Mouse (Mus musculus) liver, embryonic 15.5 days (tissue): ENCODE measurements at regions not wholly inside any gene's neighbourhood (a gene's known extent, or its start where the extent isn't known, plus 50 kb on each side); places are given as distances from the start of the nearest gene placed in this dataset.

Source experiments
- ATAC-seq: fragments of 200-750 bp; cut with Nextera tagmentation; 2 replicates; pipeline ENCODE4 v1.8.0; 2017; ENCODE audit warnings: moderate number of reproducible peaks, mild to moderate bottlenecking, moderate library complexity; ENCODE audit not compliant: insufficient read depth
- H3K27ac ChIP-seq: fragments of 300-500 bp; sonication (generic); replicated peaks from 2 replicates; pipeline ENCODE4 v1.5.1; 2015; ENCODE audit warnings: mild to moderate bottlenecking, inconsistent platforms
- H3K27me3 ChIP-seq: fragments of 300-500 bp; sonication (generic); 2 replicates; pipeline ENCODE4 v1.6.1; 2015; ENCODE audit warnings: mild to moderate bottlenecking, inconsistent platforms
- H3K36me3 ChIP-seq: fragments of 300-500 bp; sonication (generic); replicated peaks from 2 replicates; pipeline ENCODE4 v1.6.1; 2015; ENCODE audit warnings: moderate library complexity, mild to moderate bottlenecking, inconsistent platforms
- H3K4me1 ChIP-seq: fragments of 300-500 bp; sonication (generic); replicated peaks from 2 replicates; pipeline ENCODE4 v1.6.1; 2015; ENCODE audit warnings: inconsistent platforms
- H3K4me2 ChIP-seq: fragments of 300-500 bp; sonication (generic); 2 replicates; pipeline ENCODE4 v1.6.1; 2015; ENCODE audit warnings: moderate library complexity, mild to moderate bottlenecking, inconsistent platforms
- H3K4me3 ChIP-seq: fragments of 300-500 bp; sonication (generic); replicated peaks from 2 replicates; pipeline ENCODE4 v1.5.1; 2015; ENCODE audit warnings: mild to moderate bottlenecking, inconsistent platforms
- H3K9ac ChIP-seq: fragments of 300-500 bp; sonication (generic); 2 replicates; pipeline ENCODE4 v1.6.1; 2015; ENCODE audit warnings: moderate library complexity, mild to moderate bottlenecking, inconsistent platforms
- H3K9me3 ChIP-seq: fragments of 300-500 bp; sonication (generic); replicated peaks from 2 replicates; pipeline ENCODE4 v1.6.1; 2016; ENCODE audit warnings: inconsistent platforms
- WGBS: fragments of 180-500 bp; shearing (Covaris S2); methylation state at CpG from one replicate; pipeline ENCODE4 v1.1.7; 2015; ENCODE audit warnings: mixed read lengths; ENCODE audit not compliant: insufficient replicate concordance; 5-methylcytosine and 5-hydroxymethylcytosine counted together

DNA sequence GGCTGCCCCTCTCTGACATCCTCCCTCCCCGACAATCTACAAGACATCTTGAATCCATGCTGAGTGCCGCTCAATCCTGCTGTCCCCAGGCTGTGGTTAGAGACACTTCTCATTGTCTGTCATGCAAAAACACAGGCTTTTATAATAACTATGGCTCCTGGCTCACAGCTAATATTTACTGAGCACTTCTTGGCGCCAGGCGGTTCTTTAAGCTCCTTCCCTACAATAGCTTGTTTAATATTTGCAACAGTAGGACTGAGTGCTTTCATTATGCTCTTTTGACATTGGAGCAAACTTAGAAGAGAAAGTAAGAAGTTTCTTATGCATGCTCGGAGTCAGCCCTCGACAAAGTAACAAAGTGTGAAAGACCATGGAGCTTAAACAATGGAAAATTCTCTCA is 151.6 kb upstream of the Irx6 start:
- Histone ChIP-seq H3K4me1 (no peaks in the 10 kb centered on the region), H3K27ac (no peak overlapping the region), H3K9ac (no peak overlapping the region), H3K4me3 (no peak overlapping the region), H3K4me2 (no peak overlapping the region), H3K27me3 (no peaks in the 10 kb centered on the region), H3K9me3 (no peaks in the 10 kb centered on the region), H3K36me3 (no peaks in the 10 kb centered on the region)
- no peak for ATAC-seq
- WGBS: 68% methylated on average over 6 of the region's 6 CpGs

DNA sequence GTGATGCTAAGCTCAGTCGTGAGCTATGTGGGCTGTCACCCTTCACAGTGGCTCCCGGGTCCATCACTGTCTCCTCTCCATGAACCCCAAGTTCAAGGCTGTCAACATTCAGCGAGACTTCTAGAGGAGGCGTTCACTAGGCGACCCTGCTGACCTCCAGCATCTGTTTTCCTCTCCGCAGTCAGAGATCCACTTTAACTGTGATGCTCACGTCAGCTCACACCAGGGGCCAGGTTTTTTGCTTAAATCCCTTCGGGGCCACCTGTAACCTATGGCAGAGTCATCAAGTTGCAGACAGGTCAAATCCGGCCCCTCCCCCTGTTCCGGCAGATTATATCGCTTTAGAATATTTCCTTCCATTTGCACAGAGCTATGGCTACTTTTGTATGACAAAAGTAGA is 144.3 kb upstream of the Irx6 start:
- no peaks in the 10 kb centered on the region for H3K27me3 ChIP-seq
- no peak overlapping the region for H3K9ac ChIP-seq
- H3K4me3 ChIP-seq: no peak overlapping the region
- ATAC-seq: no peak
- H3K9me3 ChIP-seq: no peaks in the 10 kb centered on the region
- no peaks in the 10 kb centered on the region for H3K36me3 ChIP-seq
- no peak overlapping the region for H3K27ac ChIP-seq
- no peak overlapping the region for H3K4me2 ChIP-seq
- no peaks in the 10 kb centered on the region for H3K4me1 ChIP-seq
- WGBS: 62% methylated on average over 11 of the region's 11 CpGs

DNA sequence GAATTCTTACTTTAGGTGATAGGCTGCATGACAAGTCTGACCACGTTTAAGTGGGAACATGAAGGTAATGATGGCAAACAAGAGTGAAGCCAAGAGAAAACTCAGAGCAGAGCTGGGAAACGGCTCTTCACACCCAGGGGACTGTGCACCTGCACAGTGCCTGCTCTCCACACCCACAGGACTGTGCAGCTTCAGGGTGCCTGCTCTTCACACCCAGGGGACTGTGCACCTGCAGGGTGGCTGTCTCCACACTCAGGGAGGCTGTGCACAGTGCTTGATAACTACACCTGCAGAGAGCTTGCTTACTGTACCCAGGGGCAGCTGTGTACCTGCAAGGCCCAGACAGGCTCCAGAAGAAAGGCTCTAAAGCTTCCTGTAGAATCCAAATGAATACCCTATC is 133.5 kb upstream of the Irx6 start:
- H3K4me3 ChIP-seq: no peak overlapping the region
- H3K9ac ChIP-seq: no peak overlapping the region
- H3K27me3 ChIP-seq: no peaks in the 10 kb centered on the region
- no peak overlapping the region for H3K4me2 ChIP-seq
- no peak for ATAC-seq
- H3K36me3 ChIP-seq: no peaks in the 10 kb centered on the region
- no peaks in the 10 kb centered on the region for H3K4me1 ChIP-seq
- H3K9me3 ChIP-seq: no peaks in the 10 kb centered on the region
- H3K27ac ChIP-seq: no peak overlapping the region
- WGBS: 36% methylated on average over 2 of the region's 2 CpGs

DNA sequence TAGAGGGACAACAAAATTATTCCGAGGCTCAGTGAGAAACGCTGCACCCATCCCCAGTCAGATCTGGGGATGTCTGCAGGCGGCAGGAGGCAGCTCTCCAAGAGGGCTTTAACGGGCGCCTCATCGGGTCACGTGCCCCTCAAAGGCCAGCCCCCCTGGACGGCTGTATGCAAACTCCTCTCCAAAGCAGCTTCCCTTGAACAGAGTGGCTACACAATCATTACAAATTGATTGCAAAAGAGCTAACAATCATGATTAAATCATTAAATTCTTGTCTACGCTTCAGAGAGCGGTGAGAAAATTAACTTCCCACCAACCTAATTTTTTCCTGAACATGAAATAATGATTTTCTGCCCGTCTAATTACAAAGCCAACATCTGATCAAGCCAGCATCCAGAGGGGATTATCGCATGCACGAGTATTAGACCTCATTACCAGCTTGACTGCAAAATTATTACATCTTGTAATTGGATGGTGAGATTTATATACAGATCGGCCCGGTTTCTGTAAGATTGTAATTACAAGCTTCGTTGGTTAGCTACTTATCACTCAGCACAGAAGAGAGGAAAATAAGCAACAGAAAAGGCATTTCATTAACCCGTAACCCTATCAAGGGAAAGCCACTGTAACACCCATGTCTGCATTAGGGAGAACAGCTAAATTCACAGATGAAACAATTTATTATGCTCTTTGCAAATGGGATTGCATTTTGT is 128.6 kb upstream of the Irx6 start:
- no peaks in the 10 kb centered on the region for H3K27me3 ChIP-seq
- H3K4me1 ChIP-seq: no peaks in the 10 kb centered on the region
- H3K27ac ChIP-seq: no peak overlapping the region
- ATAC-seq: no peak
- H3K9me3 ChIP-seq: no peaks in the 10 kb centered on the region
- no peak overlapping the region for H3K4me3 ChIP-seq
- H3K4me2 ChIP-seq: no peak overlapping the region
- WGBS: 38% methylated on average over 17 of the region's 17 CpGs
- no peak overlapping the region for H3K9ac ChIP-seq
- H3K36me3 ChIP-seq: no peaks in the 10 kb centered on the region

DNA sequence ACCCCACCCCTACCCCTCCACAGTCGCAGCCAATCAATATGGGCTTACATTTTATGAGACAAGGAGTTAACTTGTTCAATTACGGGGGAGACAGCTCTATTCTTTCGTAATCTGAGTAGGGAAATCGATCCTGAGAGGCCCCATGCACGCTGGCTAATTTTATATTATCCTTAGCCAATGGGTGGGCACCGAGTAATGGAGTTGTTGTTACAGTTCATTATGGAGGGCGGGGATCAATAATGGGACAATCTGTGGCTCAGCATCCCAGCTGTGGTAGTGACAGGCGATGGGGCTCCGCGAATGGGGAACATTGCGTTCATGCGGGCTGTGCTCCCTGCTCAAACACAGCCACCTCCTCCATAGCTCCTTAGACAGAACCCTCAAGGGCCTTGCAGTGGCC is 118.9 kb upstream of the Irx6 start:
- H3K27me3 ChIP-seq: no peaks in the 10 kb centered on the region
- no peaks in the 10 kb centered on the region for H3K9me3 ChIP-seq
- H3K27ac ChIP-seq: no peak overlapping the region
- H3K9ac ChIP-seq: no peak overlapping the region
- H3K4me2 ChIP-seq: no peak overlapping the region
- H3K4me1 ChIP-seq: no peaks in the 10 kb centered on the region
- no peaks in the 10 kb centered on the region for H3K36me3 ChIP-seq
- WGBS: 75% methylated on average over 12 of the region's 12 CpGs
- no peak for ATAC-seq
- H3K4me3 ChIP-seq: no peak overlapping the region

DNA sequence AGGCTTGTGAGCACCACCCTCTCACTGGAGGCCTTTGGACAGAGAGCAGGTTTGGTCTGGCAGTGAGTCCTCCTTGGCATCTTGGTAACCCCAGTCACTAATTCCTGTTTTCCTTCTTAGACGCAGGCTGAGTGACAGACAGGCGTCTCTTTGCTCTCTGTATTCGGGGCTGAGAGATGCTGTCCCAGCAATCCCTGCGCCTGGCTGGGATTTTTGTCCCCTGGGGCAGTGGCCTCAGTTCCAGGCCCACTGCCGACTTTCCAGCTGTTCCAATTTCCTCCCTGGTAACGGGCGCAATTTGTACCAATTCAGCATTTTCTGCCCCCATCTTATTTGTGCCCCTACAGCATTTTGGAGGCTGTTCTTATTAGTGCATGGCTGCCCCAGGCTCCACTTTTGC is 118.5 kb upstream of the Irx6 start:
- 63% methylated on average over 7 of the region's 7 CpGs for WGBS
- no peak for ATAC-seq
- H3K27me3 ChIP-seq: no peaks in the 10 kb centered on the region
- H3K4me1 ChIP-seq: no peaks in the 10 kb centered on the region
- H3K4me2 ChIP-seq: no peak overlapping the region
- no peaks in the 10 kb centered on the region for H3K9me3 ChIP-seq
- H3K9ac ChIP-seq: no peak overlapping the region
- H3K4me3 ChIP-seq: no peak overlapping the region
- no peaks in the 10 kb centered on the region for H3K36me3 ChIP-seq
- H3K27ac ChIP-seq: no peak overlapping the region

DNA sequence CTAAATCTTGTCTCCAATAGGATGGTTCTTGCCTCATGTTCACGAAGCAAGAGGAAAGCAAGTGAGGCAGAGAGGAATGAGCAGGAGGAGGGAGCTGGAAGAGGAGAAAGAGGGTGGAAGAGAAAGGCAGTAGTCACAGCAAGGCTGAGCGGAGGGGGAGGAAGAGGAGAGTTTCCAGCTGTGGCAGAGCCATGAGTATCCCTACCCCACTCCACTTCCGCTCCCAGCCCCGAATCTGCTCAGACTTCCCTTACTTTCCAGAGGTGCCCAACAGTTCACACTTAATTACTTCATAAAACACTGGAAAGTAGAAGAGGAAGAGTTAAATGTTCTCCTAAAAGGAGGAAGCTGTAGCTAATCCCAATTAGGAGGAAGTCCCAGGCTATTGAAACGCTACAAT is 111.6 kb upstream of the Irx6 start:
- Histone ChIP-seq H3K27me3 (no peaks in the 10 kb centered on the region), H3K4me3 (no peak overlapping the region), H3K4me1 (no peaks in the 10 kb centered on the region), H3K9ac (no peak overlapping the region), H3K9me3 (no peaks in the 10 kb centered on the region), H3K27ac (no peak overlapping the region), H3K4me2 (no peak overlapping the region), H3K36me3 (no peaks in the 10 kb centered on the region)
- ATAC-seq: no peak
- WGBS: 61% methylated on average over 5 of the region's 5 CpGs

DNA sequence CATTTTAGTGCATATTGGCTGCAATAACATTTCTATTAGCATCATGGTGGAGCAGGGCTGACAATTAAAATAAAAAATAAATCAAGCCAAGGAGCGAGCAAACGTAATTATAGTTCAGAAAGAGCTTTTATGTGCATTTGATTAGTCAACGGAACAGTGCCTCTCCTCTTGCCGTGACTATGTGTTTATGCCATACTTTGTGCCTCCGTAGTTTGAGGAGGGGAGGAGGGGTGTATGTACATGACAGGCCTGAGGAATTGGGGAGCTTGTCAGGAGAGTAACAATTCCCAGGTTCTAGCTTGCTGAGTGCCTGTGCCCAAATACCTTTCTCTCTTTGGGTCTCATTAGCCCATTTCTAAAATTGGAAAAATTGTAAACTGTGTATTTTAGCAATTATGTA is 111.1 kb upstream of the Irx6 start:
- H3K36me3 ChIP-seq: no peaks in the 10 kb centered on the region
- no peak overlapping the region for H3K9ac ChIP-seq
- no peaks in the 10 kb centered on the region for H3K27me3 ChIP-seq
- H3K27ac ChIP-seq: no peak overlapping the region
- no peaks in the 10 kb centered on the region for H3K4me1 ChIP-seq
- H3K4me3 ChIP-seq: no peak overlapping the region
- WGBS: 67% methylated on average over 5 of the region's 5 CpGs
- no peak for ATAC-seq
- no peak overlapping the region for H3K4me2 ChIP-seq
- no peaks in the 10 kb centered on the region for H3K9me3 ChIP-seq

DNA sequence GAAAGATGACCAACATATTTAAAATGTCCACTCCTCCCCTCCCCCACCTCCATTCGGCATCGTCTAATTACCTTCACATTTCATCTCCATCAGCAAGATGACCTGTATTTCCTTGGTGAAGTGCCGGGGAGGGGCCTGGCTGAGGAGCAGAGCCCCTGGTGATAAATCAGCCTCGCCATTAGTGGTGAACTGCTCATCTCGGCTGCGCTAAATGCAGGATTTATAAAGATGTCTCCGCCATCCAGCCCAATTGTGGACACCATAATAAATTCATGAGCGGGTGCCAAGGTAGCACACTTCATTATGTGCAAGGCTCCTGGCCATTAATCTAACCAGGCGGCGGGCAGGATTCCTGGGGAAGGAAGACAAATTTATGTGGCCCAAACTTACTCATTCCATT is 104.4 kb upstream of the Irx6 start:
- H3K36me3 ChIP-seq: no peaks in the 10 kb centered on the region
- no peak overlapping the region for H3K9ac ChIP-seq
- no peak overlapping the region for H3K27ac ChIP-seq
- no peaks in the 10 kb centered on the region for H3K27me3 ChIP-seq
- H3K4me3 ChIP-seq: no peak overlapping the region
- no peak overlapping the region for H3K4me2 ChIP-seq
- ATAC-seq: no peak
- 67% methylated on average over 10 of the region's 10 CpGs for WGBS
- no peaks in the 10 kb centered on the region for H3K9me3 ChIP-seq
- H3K4me1 ChIP-seq: no peaks in the 10 kb centered on the region

DNA sequence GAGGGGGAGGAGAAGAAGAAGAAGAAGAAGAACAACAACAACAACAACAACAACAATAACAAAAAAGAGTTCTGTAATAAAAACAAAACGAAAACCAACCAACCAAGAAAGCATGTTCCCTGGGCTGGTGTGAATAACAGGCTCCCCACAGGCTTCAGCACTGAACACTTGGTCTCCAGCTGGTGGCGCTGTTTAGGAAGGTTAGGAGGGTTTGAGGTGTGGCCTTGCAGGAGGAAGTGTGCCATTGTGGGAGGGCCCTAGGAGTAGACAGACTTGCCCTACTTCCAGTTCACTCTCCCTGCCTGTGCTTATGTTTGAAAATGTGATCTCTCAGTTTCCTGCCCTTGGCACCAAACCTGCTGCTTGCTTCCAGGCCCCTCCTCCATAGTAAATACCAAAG is 94.6 kb upstream of the Irx6 start:
- Histone ChIP-seq H3K27ac (no peak overlapping the region), H3K4me3 (no peak overlapping the region), H3K4me1 (no peaks in the 10 kb centered on the region), H3K36me3 (no peaks in the 10 kb centered on the region), H3K27me3 (no peaks in the 10 kb centered on the region), H3K9me3 (no peaks in the 10 kb centered on the region), H3K9ac (no peak overlapping the region), H3K4me2 (no peak overlapping the region)
- 38% methylated on average over 2 of the region's 2 CpGs for WGBS
- ATAC-seq: no peak

DNA sequence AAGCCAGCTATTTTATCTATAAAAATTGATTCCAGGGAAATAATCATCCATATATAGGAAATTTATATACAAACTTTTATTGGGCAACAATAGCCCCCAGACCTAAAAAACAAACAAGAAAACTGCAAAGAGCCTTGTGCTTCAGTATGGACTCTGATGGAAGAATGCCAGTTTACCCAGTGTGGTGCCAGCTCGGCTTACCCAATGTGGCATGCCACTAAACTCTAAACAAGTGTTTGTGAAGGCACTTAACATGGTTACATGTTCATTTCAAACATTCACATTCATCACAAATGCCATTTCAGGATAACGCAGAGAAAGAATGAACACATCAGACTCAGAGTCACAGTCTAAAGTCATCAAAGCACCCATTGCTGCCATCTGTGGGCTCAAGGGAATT is 93.0 kb upstream of the Irx6 start:
- no peak overlapping the region for H3K27ac ChIP-seq
- no peak overlapping the region for H3K4me3 ChIP-seq
- 54% methylated on average over 2 of the region's 2 CpGs for WGBS
- no peak for ATAC-seq
- H3K4me1 ChIP-seq: no peaks in the 10 kb centered on the region
- H3K9me3 ChIP-seq: no peaks in the 10 kb centered on the region
- H3K4me2 ChIP-seq: no peak overlapping the region
- no peaks in the 10 kb centered on the region for H3K36me3 ChIP-seq
- H3K9ac ChIP-seq: no peak overlapping the region
- no peaks in the 10 kb centered on the region for H3K27me3 ChIP-seq

DNA sequence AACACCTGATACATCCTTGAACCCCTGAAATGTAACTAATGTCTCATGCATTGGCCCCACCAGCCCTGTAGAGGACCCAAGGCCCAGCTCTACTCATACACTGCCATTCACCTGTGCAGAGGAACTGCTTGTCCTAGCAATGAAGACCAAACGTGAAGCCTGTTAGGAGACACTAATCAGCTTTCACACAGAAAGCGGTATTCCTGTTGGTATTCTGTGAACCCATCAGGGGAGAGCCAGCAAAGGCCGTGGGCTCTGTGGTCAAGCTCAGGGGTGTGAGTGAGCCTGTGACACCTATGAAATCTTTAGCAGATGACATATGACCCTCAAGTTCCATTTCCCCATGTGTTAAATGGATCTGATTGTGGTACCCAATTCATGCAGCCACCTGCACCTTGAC is 73.3 kb upstream of the Irx6 start:
- H3K27me3 ChIP-seq: no peaks in the 10 kb centered on the region
- H3K27ac ChIP-seq: no peak overlapping the region
- no peaks in the 10 kb centered on the region for H3K9me3 ChIP-seq
- H3K4me3 ChIP-seq: no peak overlapping the region
- H3K4me1 ChIP-seq: no peaks in the 10 kb centered on the region
- 61% methylated on average over 3 of the region's 3 CpGs for WGBS
- H3K9ac ChIP-seq: no peak overlapping the region
- ATAC-seq: no peak
- H3K36me3 ChIP-seq: no peaks in the 10 kb centered on the region
- no peak overlapping the region for H3K4me2 ChIP-seq
